Comparison of ENCODE assay signal across 8 mouse cellular contexts in the genomic region with DNA sequence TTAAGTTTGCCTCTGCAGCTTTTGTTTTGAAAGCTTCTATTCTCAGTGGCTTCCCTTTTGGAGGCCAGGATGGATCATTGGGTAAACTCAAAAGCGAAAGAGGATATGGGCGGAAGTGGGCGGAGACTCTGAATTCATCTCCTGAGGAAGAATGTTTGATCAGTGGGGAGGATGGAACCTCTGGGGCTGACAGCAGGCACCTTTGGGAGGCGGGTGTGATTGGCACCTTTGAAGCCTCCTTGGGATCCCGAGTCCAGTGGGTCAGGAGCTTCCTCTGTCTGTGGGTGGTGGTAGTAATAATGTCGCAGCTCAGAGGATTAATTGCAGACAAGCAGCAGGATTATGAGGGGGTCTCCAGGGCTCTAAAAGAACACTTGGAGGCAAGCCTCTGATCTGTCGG.
DNase-seq lines count a peak whose midpoint lies in the region; ATAC-seq lines count a peak whose summit lies in the region.

No protein-coding gene starts in this region.

- peak; percentile 95 for DNase-seq in heart, adult 11 months
- DNase-seq in heart, postnatal 25 days (ENCODE audit: low spot score): no peak
- peak; percentile 69 for DNase-seq in NIH3T3 (ENCODE audit: low read depth)
- DNase-seq in heart, postnatal 36 days: peak; percentile 15 to 29
- peak; percentile 73 for DNase-seq in lung, postnatal 36 days
- no peak for DNase-seq in frontal cortex, postnatal 25 days (ENCODE audit: low spot score in 2 of 2)
- DNase-seq in frontal cortex, postnatal 10 days (ENCODE audit: low spot score in 2 of 2): no peak

- intact Hi-C loops in heart, postnatal 25 days (cut with DNase I): loop anchor here (10.0 kb wide), 2 partner anchors 169 to 231 kb away; no protein-coding TSS in a partner anchor
- intact Hi-C loops in heart, postnatal 36 days (cut with DNase I): loop anchor here (10.0 kb wide), 1 partner anchor 231 kb away; no protein-coding TSS in a partner anchor

- no peak for ATAC-seq in megakaryocyte-erythroid progenitor cell, adult 5-6 weeks (replicated peaks; ENCODE audit: low FRiP score, low TSS enrichment, poor library complexity, severe bottlenecking)

Comparison
In these comparisons a context has a peak if more than half of its experiments do, and no peak if none do; other contexts are left out.
1. DNase-seq: peak in heart, adult 11 months (single experiment), NIH3T3 (single experiment), heart, postnatal 36 days (2 of 2) and lung, postnatal 36 days (single experiment); none in heart, postnatal 25 days (single experiment), frontal cortex, postnatal 25 days (0 of 2) and frontal cortex, postnatal 10 days (0 of 2).